ENCODE assay signal across 10 mouse cellular contexts in genomic region chr13:54757093-54757830, GRCm38 (mm10). TPM values are rescaled to one million over a fixed set of nuclear protein-coding genes. Genes with fewer than 3 reads are reported as not detected.
DNase-seq lines count a peak whose midpoint lies in the region; ATAC-seq and TF ChIP-seq lines count a peak whose summit lies in the region.
"Had no signal": no experiment of that assay in that cellular context is flagged by ENCODE, and none has a peak within 500 bp of the region (broad histone marks: within the 10 kb centered on the region; RNA-seq: fewer than 3 reads in every experiment).

No protein-coding gene starts in this region.

- peak overlapping the region; percentile 56 for H3K9ac ChIP-seq in hindbrain, embryonic 12.5 days
- peak overlapping the region; percentile 48 for H3K9ac ChIP-seq in midbrain, postnatal 0 days (replicated peaks; ENCODE audit: low read length, poor library complexity, severe bottlenecking)

- ATAC-seq in hindbrain, embryonic 12.5 days (ENCODE audit: low FRiP score), result 0 out of 2 replicates have a peak, but pooled peaks have one; percentile 0
- ATAC-seq in midbrain, postnatal 0 days (ENCODE audit: low FRiP score), result peak; percentile 6; the same call in 1 of the 2 replicates

- peaks cover 56% of the 10 kb centered on the region for H3K27me3 ChIP-seq in hindbrain, embryonic 12.5 days
- H3K27me3 ChIP-seq in midbrain, postnatal 0 days (ENCODE audit: insufficient read depth, low read length), result no peaks in the 10 kb centered on the region

- H3K27ac ChIP-seq in left cerebral cortex, adult 2 months, result peak overlapping the region; percentile 93
- peak overlapping the region; percentile 94 for H3K27ac ChIP-seq in hindbrain, embryonic 12.5 days
- H3K27ac ChIP-seq in midbrain, postnatal 0 days (ENCODE audit: low read depth, low read length), result peak overlapping the region; percentile 92

- WGBS in hindbrain, embryonic 12.5 days, result 44% methylated on average over 10 of the region's 10 CpGs
- WGBS in midbrain, postnatal 0 days, result 19% methylated on average over 10 of the region's 10 CpGs

- no peaks in the 10 kb centered on the region for H3K9me3 ChIP-seq in hindbrain, embryonic 12.5 days (replicated peaks)
- no peaks in the 10 kb centered on the region for H3K9me3 ChIP-seq in midbrain, postnatal 0 days (ENCODE audit: low read length)
- H3K9me3 ChIP-seq: megakaryocyte, embryonic 14.5 days had no signal

- intact Hi-C loops in left cerebral cortex, adult 2 months (cut with DNase I), result no loop called here
- intact Hi-C loops in left cerebral cortex, postnatal 25 days (cut with DNase I), result no loop called here
- intact Hi-C loops in heart, postnatal 10 days (cut with DNase I), result no loop called here

- no peak for TF ChIP-seq CTCF in left cerebral cortex, adult 2 months (IDR thresholded peaks at IDR 0.05)
- TF ChIP-seq CTCF in midbrain, postnatal 0 days (IDR thresholded peaks at IDR 0.05), result no peak

- peaks cover 51% of the 10 kb centered on the region for H3K4me1 ChIP-seq in hindbrain, embryonic 12.5 days
- peaks cover 27% of the 10 kb centered on the region for H3K4me1 ChIP-seq in midbrain, postnatal 0 days (ENCODE audit: insufficient read depth, low read length)

- peak overlapping the region; percentile 71 for H3K4me2 ChIP-seq in hindbrain, embryonic 12.5 days (replicated peaks)
- H3K4me2 ChIP-seq in midbrain, postnatal 0 days (ENCODE audit: low read depth, low read length, poor library complexity, severe bottlenecking), result peak overlapping the region; percentile 62

- peak overlapping the region; percentile 40 for H3K4me3 ChIP-seq in left cerebral cortex, adult 2 months
- peak overlapping the region; percentile 44 for H3K4me3 ChIP-seq in hindbrain, embryonic 12.5 days
- H3K4me3 ChIP-seq in midbrain, postnatal 0 days (ENCODE audit: low read depth, low read length), result peak overlapping the region; percentile 34

- peak in 1 of 2 experiments; percentile 29 for DNase-seq in left cerebral cortex, adult 2 months (ENCODE audit: extremely low spot score in 1 of 2, low spot score in 2 of 2)
- DNase-seq in left cerebral cortex, postnatal 25 days (ENCODE audit: low spot score in 2 of 2), result no peak
- peak; percentile 80 for DNase-seq in cerebellum, adult 8-10 months
- peak; percentile 87 for DNase-seq in midbrain, postnatal 0 days (ENCODE audit: low spot score)
- no peak for DNase-seq in gastrocnemius, postnatal 10 days
- DNase-seq in heart, postnatal 10 days, result no peak
- no peak for DNase-seq in embryo, embryonic 10.5 days (ENCODE audit: low spot score)

- no peaks in the 10 kb centered on the region for H3K36me3 ChIP-seq in hindbrain, embryonic 12.5 days
- H3K36me3 ChIP-seq in midbrain, postnatal 0 days (ENCODE audit: insufficient read depth, low read length), result peaks cover 1% of the 10 kb centered on the region; the same call in 1 of the 2 replicates

RNA-seq across cellular contexts. Expression of gene Gprin1, which starts 7.6 kb away (rescaled TPM):
- total RNA-seq in left cerebral cortex, adult 2 months (2021), result 100 to 1,000 TPM; 128 to 130 TPM
- total RNA-seq in left cerebral cortex, postnatal 25 days (2021), result 100 to 1,000 TPM; 120 to 145 TPM
- polyA plus RNA-seq in hindbrain, embryonic 12.5 days (2016; fragmentation: Nextera tagmentation; extraction: Ambion mirVana), result 26.0 and 30.7 TPM in 2 replicates
- total RNA-seq in midbrain, postnatal 0 days (2014; rRNA removed), result 167 and 170 TPM in 2 replicates
- polyA plus RNA-seq in midbrain, postnatal 0 days (2015; fragmentation: Nextera tagmentation; extraction: Ambion mirVana), result 21.7 and 23.0 TPM in 2 replicates
- total RNA-seq in gastrocnemius, postnatal 10 days (2021), result under 1 TPM; 0.47 to 0.63 TPM
- under 1 TPM; 0.05 to 0.10 TPM for total RNA-seq in heart, postnatal 10 days (2021)

RNA-seq across cellular contexts. Expression of gene Sncb, which starts 9.1 kb away (rescaled TPM):
- total RNA-seq in left cerebral cortex, adult 2 months (2021), result 100 to 1,000 TPM; 869 to 881 TPM
- 100 to 1,000 TPM; 785 to 906 TPM for total RNA-seq in left cerebral cortex, postnatal 25 days (2021)
- polyA plus RNA-seq in hindbrain, embryonic 12.5 days (2016; fragmentation: Nextera tagmentation; extraction: Ambion mirVana), result 2.5 and 2.9 TPM in 2 replicates
- 84.6 and 90.6 TPM in 2 replicates for total RNA-seq in midbrain, postnatal 0 days (2014; rRNA removed)
- 213 and 233 TPM in 2 replicates for polyA plus RNA-seq in midbrain, postnatal 0 days (2015; fragmentation: Nextera tagmentation; extraction: Ambion mirVana)
- 1 to 10 TPM in 1 of 2 experiments, under 1 TPM in 1; 0.40 to 1.1 TPM for total RNA-seq in gastrocnemius, postnatal 10 days (2021)
- total RNA-seq in heart, postnatal 10 days (2021), result not detected
- polyA plus RNA-seq: Patski had no signal

RNA-seq across cellular contexts. Expression of gene Eif4e1b, which starts 26.5 kb away (rescaled TPM):
- total RNA-seq in left cerebral cortex, adult 2 months (2021), result not detected
- not detected for total RNA-seq in left cerebral cortex, postnatal 25 days (2021)
- not detected in 2 replicates for polyA plus RNA-seq in hindbrain, embryonic 12.5 days (2016; fragmentation: Nextera tagmentation; extraction: Ambion mirVana)
- total RNA-seq in midbrain, postnatal 0 days (2014; rRNA removed), result not detected in 2 replicates
- not detected in 2 replicates for polyA plus RNA-seq in midbrain, postnatal 0 days (2015; fragmentation: Nextera tagmentation; extraction: Ambion mirVana)
- not detected for total RNA-seq in gastrocnemius, postnatal 10 days (2021)
- total RNA-seq in heart, postnatal 10 days (2021), result not detected
- polyA plus RNA-seq: Patski had no signal

RNA-seq across cellular contexts. Expression of gene Tspan17, which starts 31.9 kb away (rescaled TPM):
- 10 to 100 TPM; 91.7 to 95.3 TPM for total RNA-seq in left cerebral cortex, adult 2 months (2021)
- total RNA-seq in left cerebral cortex, postnatal 25 days (2021), result 10 to 100 TPM; 69.3 to 79.1 TPM
- polyA plus RNA-seq in hindbrain, embryonic 12.5 days (2016; fragmentation: Nextera tagmentation; extraction: Ambion mirVana), result 30.0 and 35.0 TPM in 2 replicates
- total RNA-seq in midbrain, postnatal 0 days (2014; rRNA removed), result 43.4 and 58.1 TPM in 2 replicates
- 100 and 115 TPM in 2 replicates for polyA plus RNA-seq in midbrain, postnatal 0 days (2015; fragmentation: Nextera tagmentation; extraction: Ambion mirVana)
- total RNA-seq in gastrocnemius, postnatal 10 days (2021), result 10 to 100 TPM; 23.0 to 26.8 TPM
- total RNA-seq in heart, postnatal 10 days (2021), result 10 to 100 TPM in 1 of 2 experiments, 1 to 10 TPM in 1; 10.0 to 14.3 TPM

RNA-seq across cellular contexts. Expression of gene Cdhr2, which starts 56.0 kb away (rescaled TPM):
- under 1 TPM; 0.16 to 0.45 TPM for total RNA-seq in left cerebral cortex, adult 2 months (2021)
- total RNA-seq in left cerebral cortex, postnatal 25 days (2021), result under 1 TPM; 0.14 to 0.23 TPM
- not detected in 2 replicates for polyA plus RNA-seq in hindbrain, embryonic 12.5 days (2016; fragmentation: Nextera tagmentation; extraction: Ambion mirVana)
- total RNA-seq in midbrain, postnatal 0 days (2014; rRNA removed), result 0.33 and 0.52 TPM in 2 replicates
- polyA plus RNA-seq in midbrain, postnatal 0 days (2015; fragmentation: Nextera tagmentation; extraction: Ambion mirVana), result 0.65 and 0.84 TPM in 2 replicates
- total RNA-seq in gastrocnemius, postnatal 10 days (2021), result under 1 TPM in 1 of 2 experiments, not detected in 1; 0.07 TPM
- not detected for total RNA-seq in heart, postnatal 10 days (2021)
- polyA plus RNA-seq: Patski had no signal

Comparison
In these comparisons a context has a peak if more than half of its experiments do, and no peak if none do; other contexts are left out.
1. DNase-seq: peak in cerebellum, adult 8-10 months (single experiment) and midbrain, postnatal 0 days (single experiment); none in left cerebral cortex, postnatal 25 days (0 of 2), gastrocnemius, postnatal 10 days (single experiment), heart, postnatal 10 days (0 of 2) and embryo, embryonic 10.5 days (single experiment).
2. RNA of gene Gprin1, which starts 7.6 kb away (total RNA-seq): 167 to 170 TPM in midbrain, postnatal 0 days, 120 to 145 TPM in left cerebral cortex, postnatal 25 days and 128 to 130 TPM in left cerebral cortex, adult 2 months; 0.47 to 0.63 TPM in gastrocnemius, postnatal 10 days and 0.05 to 0.10 TPM in heart, postnatal 10 days; every median in the first group is over 10 times any median in the second.
3. RNA of gene Sncb, which starts 9.1 kb away (total RNA-seq): 785 to 906 TPM in left cerebral cortex, postnatal 25 days, 869 to 881 TPM in left cerebral cortex, adult 2 months and 84.6 to 90.6 TPM in midbrain, postnatal 0 days; 0.40 to 1.1 TPM in gastrocnemius, postnatal 10 days and not detected in heart, postnatal 10 days; every median in the first group is over 10 times any median in the second.
4. Peak in every context shown above with its lines, with median percentiles within 50 percentile points of each other: H3K27ac ChIP-seq and H3K4me3 ChIP-seq.